26 mouse cellular contexts compared by ENCODE assay signal in genomic region chr8:110051208-110051607, GRCm38 (mm10). TPM values are rescaled to one million over a fixed set of nuclear protein-coding genes. Genes with fewer than 3 reads are reported as not detected.
"Had no signal": no experiment of that assay in that cellular context is flagged by ENCODE, and none has a peak within 500 bp of the region (broad histone marks: within the 10 kb centered on the region; RNA-seq: fewer than 3 reads in every experiment).

No protein-coding gene starts in this region.

- H3K36me3 ChIP-seq: liver, embryonic 13.5 days; liver, embryonic 15.5 days; lung, embryonic 15.5 days; midbrain, embryonic 13.5 days; midbrain, embryonic 15.5 days; neural tube, embryonic 13.5 days; neural tube, embryonic 15.5 days had no signal

- H3K4me2 ChIP-seq: liver, embryonic 13.5 days; liver, embryonic 15.5 days; lung, embryonic 15.5 days; midbrain, embryonic 11.5 days; midbrain, embryonic 13.5 days; midbrain, embryonic 15.5 days; neural tube, embryonic 13.5 days; neural tube, embryonic 15.5 days had no signal

- H3K4me3 ChIP-seq: liver, embryonic 13.5 days; liver, embryonic 15.5 days; lung, embryonic 15.5 days; megakaryocyte, embryonic 14.5 days; midbrain, embryonic 13.5 days; midbrain, embryonic 15.5 days; myocyte; neural tube, embryonic 13.5 days; neural tube, embryonic 15.5 days had no signal

- H3K9me3 ChIP-seq: liver, embryonic 13.5 days; liver, embryonic 15.5 days; lung, embryonic 15.5 days; megakaryocyte, embryonic 14.5 days; midbrain, embryonic 13.5 days; midbrain, embryonic 15.5 days; neural tube, embryonic 13.5 days; neural tube, embryonic 15.5 days had no signal

- H3K9ac ChIP-seq: liver, embryonic 13.5 days; liver, embryonic 15.5 days; liver, postnatal 0 days; lung, embryonic 15.5 days; midbrain, embryonic 13.5 days; midbrain, embryonic 15.5 days; neural tube, embryonic 13.5 days; neural tube, embryonic 15.5 days had no signal

- H3K27me3 ChIP-seq: liver, embryonic 13.5 days; liver, embryonic 15.5 days; lung, embryonic 15.5 days; megakaryocyte, embryonic 14.5 days; midbrain, embryonic 13.5 days; midbrain, embryonic 15.5 days; neural tube, embryonic 13.5 days; neural tube, embryonic 15.5 days had no signal

- ATAC-seq: liver, postnatal 0 days; lung, postnatal 0 days; midbrain, embryonic 13.5 days; midbrain, embryonic 15.5 days had no signal

- H3K4me1 ChIP-seq: liver, embryonic 13.5 days; liver, embryonic 15.5 days; lung, embryonic 15.5 days; megakaryocyte, embryonic 14.5 days; midbrain, embryonic 13.5 days; midbrain, embryonic 15.5 days; neural tube, embryonic 13.5 days; neural tube, embryonic 15.5 days had no signal

- DNase-seq: liver, embryonic 13.5 days; liver, postnatal 0 days; lung, adult 2 months; lung, postnatal 14 days; retina, postnatal 1 day; right cerebral cortex, adult 18-20 months; right cerebral cortex, postnatal 14 days; thymus, adult 18-20 months; thymus, postnatal 14 days; thymus, postnatal 36 days had no signal

- H3K27ac ChIP-seq: liver, embryonic 13.5 days; liver, embryonic 15.5 days; lung, embryonic 15.5 days; macrophage; midbrain, embryonic 13.5 days; midbrain, embryonic 15.5 days; neural tube, embryonic 13.5 days; neural tube, embryonic 15.5 days had no signal

RNA-seq across cellular contexts. Expression of gene Chst4, which starts 11.7 kb away (rescaled TPM):
- polyA plus RNA-seq: liver, embryonic 13.5 days; liver, embryonic 15.5 days; macrophage; midbrain, embryonic 11.5 days; midbrain, embryonic 13.5 days; midbrain, embryonic 15.5 days; midbrain, postnatal 0 days; myocyte; neural tube, embryonic 11.5 days; neural tube, embryonic 13.5 days; neural tube, embryonic 15.5 days; thymus, postnatal 0 days had no signal

RNA-seq across cellular contexts. Expression of gene Zfp612, which starts 28.3 kb away (rescaled TPM):
- polyA plus RNA-seq: macrophage, myocyte had no signal

RNA-seq across cellular contexts. Expression of gene Gm21964, which starts 49.8 kb away (rescaled TPM):
- polyA plus RNA-seq: liver, embryonic 13.5 days; liver, embryonic 15.5 days; liver, postnatal 0 days; lung, adult 2 months; lung, embryonic 15.5 days; lung, postnatal 0 days; macrophage; midbrain, embryonic 11.5 days; midbrain, embryonic 13.5 days; midbrain, embryonic 15.5 days; midbrain, postnatal 0 days; myocyte; neural tube, embryonic 11.5 days; neural tube, embryonic 13.5 days; neural tube, embryonic 15.5 days; spleen, adult 2 months had no signal

RNA-seq across cellular contexts. Expression of gene Gm17720, which starts 51.3 kb away (rescaled TPM):
- polyA plus RNA-seq: liver, embryonic 13.5 days; liver, embryonic 15.5 days; liver, postnatal 0 days; lung, adult 2 months; lung, embryonic 15.5 days; lung, postnatal 0 days; macrophage; midbrain, embryonic 11.5 days; midbrain, embryonic 13.5 days; midbrain, embryonic 15.5 days; midbrain, postnatal 0 days; myocyte; neural tube, embryonic 11.5 days; neural tube, embryonic 13.5 days; neural tube, embryonic 15.5 days; spleen, adult 2 months; testis, adult 2 months; thymus, postnatal 0 days had no signal
